Mouse (Mus musculus) hindbrain, postnatal 0 days (tissue): ENCODE measurements around the gene Epsti1. TPM values are rescaled to one million over a fixed set of nuclear protein-coding genes. Genes with fewer than 3 reads are reported as not detected.

Experiments
- ATAC-seq: fragments of 200-750 bp; cut with Nextera tagmentation; 2 replicates; pipeline ENCODE4 v1.8.0; 2017; ENCODE audit warnings: mild to moderate bottlenecking, moderate TSS enrichment, moderate library complexity
- DNase-seq: peaks from one replicate; pipeline ENCODE4 v3.0.0-alpha.2; 2015; ENCODE audit warnings: low spot score
- H3K27ac ChIP-seq: fragments of 300-500 bp; sonication (generic); 2 replicates; pipeline ENCODE4 v1.5.1; 2014; ENCODE audit warnings: mild to moderate bottlenecking
- H3K27me3 ChIP-seq: fragments of 300-500 bp; sonication (generic); 2 replicates; pipeline ENCODE4 v1.6.1; 2014; ENCODE audit warnings: low read length, mixed read lengths; ENCODE audit not compliant: insufficient read depth
- H3K36me3 ChIP-seq: fragments of 300-500 bp; sonication (generic); 2 replicates; pipeline ENCODE4 v1.6.1; 2014; ENCODE audit warnings: low read length, mixed read lengths; ENCODE audit not compliant: insufficient read depth
- H3K4me1 ChIP-seq: fragments of 300-500 bp; sonication (generic); 2 replicates; pipeline ENCODE4 v1.6.1; 2014; ENCODE audit warnings: antibody characterized with exemption, low read length, mixed read lengths; ENCODE audit not compliant: insufficient read depth
- H3K4me2 ChIP-seq: fragments of 300-500 bp; sonication (generic); 2 replicates; pipeline ENCODE4 v1.6.1; 2014; ENCODE audit warnings: low read depth, mild to moderate bottlenecking, low read length, moderate library complexity, mixed read lengths
- H3K4me3 ChIP-seq: fragments of 300-500 bp; sonication (generic); 2 replicates; pipeline ENCODE4 v1.5.1; 2014; ENCODE audit warnings: low read length
- H3K9ac ChIP-seq: fragments of 300-500 bp; sonication (generic); replicated peaks from 2 replicates; pipeline ENCODE4 v1.6.1; 2014; ENCODE audit warnings: mild to moderate bottlenecking, low read length, moderate library complexity, mixed read lengths
- H3K9me3 ChIP-seq: fragments of 300-500 bp; sonication (generic); 2 replicates; pipeline ENCODE4 v1.6.1; 2016; ENCODE audit warnings: low read length, mixed read lengths
- CTCF ChIP-seq: IDR thresholded peaks from 2 replicates; pipeline ENCODE4 v1.5.1; 2016; ENCODE audit warnings: antibody characterized with exemption, control low read depth, low read depth
- WGBS: fragments of 180-500 bp; shearing (Covaris S2); extraction: QIAGEN DNeasy Blood & Tissue Kit; methylation state at CpG from one replicate; pipeline ENCODE4 v1.1.7; 2014; 5-methylcytosine and 5-hydroxymethylcytosine counted together
- polyA plus RNA-seq: library from polyadenylated mRNA; unstranded; fragments of >200 nt; fragmentation: Nextera tagmentation; extraction: Ambion mirVana; gene quantifications from 2 replicates; pipeline ENCODE4 v1.2.1, GENCODE M21; 2015
- total RNA-seq: library from RNA; depleted of rRNA; stranded (reverse); fragments of >200 nt; gene quantifications from 2 replicates; pipeline ENCODE4 v1.2.3, GENCODE M21; 2014

The Epsti1 gene
- total and polyA plus RNA-seq, 2 experiments from 2014 or later: 0.16 to 0.41 TPM

- peak; percentile 59 for DNase-seq
These were observed 38.9 kb downstream of the Epsti1 start for GRCm38 (mm10) chr14:77942793-77943558.

GRCm38 (mm10) chr14:77961741-77962140 lies 57.7 kb downstream of the Epsti1 start:
- H3K27me3 ChIP-seq: no peaks in the 10 kb centered on the region
- no peak overlapping the region for H3K4me2 ChIP-seq
- H3K9me3 ChIP-seq: no peaks in the 10 kb centered on the region
- H3K9ac ChIP-seq: no peak overlapping the region
- no peaks in the 10 kb centered on the region for H3K4me1 ChIP-seq
- H3K27ac ChIP-seq: no peak overlapping the region
- H3K36me3 ChIP-seq: no peaks in the 10 kb centered on the region
- DNase-seq: no peak
- ATAC-seq: no peak
- no peak overlapping the region for H3K4me3 ChIP-seq
- TF ChIP-seq CTCF: no peak
- 67% methylated on average over 6 of the region's 6 CpGs for WGBS

More at GRCm38 (mm10) chr14:77942793-77943558, 38.9 kb downstream of the Epsti1 start:
- no peak; the same call in 1 of the 2 replicates for ATAC-seq
- Histone ChIP-seq H3K36me3 (no peaks in the 10 kb centered on the region), H3K4me2 (peak overlapping the region; percentile 51), H3K4me1 (no peaks in the 10 kb centered on the region), H3K27me3 (no peaks in the 10 kb centered on the region), H3K4me3 (peak overlapping the region; percentile 7), H3K27ac (no peak overlapping the region), H3K9me3 (no peaks in the 10 kb centered on the region), H3K9ac (0 out of 2 replicates have a peak overlapping the region, but pooled peaks have one; percentile 17)
- no peak for TF ChIP-seq CTCF
- WGBS: 18% methylated on average over 15 of the region's 15 CpGs

- ATAC-seq: no peak
- DNase-seq: no peak
- no peak overlapping the region for H3K27ac ChIP-seq
- H3K4me1 ChIP-seq: no peaks in the 10 kb centered on the region
- H3K9ac ChIP-seq: no peak overlapping the region
- H3K4me3 ChIP-seq: no peak overlapping the region
- 58% methylated on average over 7 of the region's 7 CpGs for WGBS
- no peaks in the 10 kb centered on the region for H3K27me3 ChIP-seq
- TF ChIP-seq CTCF: no peak
- H3K36me3 ChIP-seq: no peaks in the 10 kb centered on the region
- H3K4me2 ChIP-seq: no peak overlapping the region
- no peaks in the 10 kb centered on the region for H3K9me3 ChIP-seq
These were observed 59.5 kb downstream of the Epsti1 start for GRCm38 (mm10) chr14:77963525-77963924.

DNA sequence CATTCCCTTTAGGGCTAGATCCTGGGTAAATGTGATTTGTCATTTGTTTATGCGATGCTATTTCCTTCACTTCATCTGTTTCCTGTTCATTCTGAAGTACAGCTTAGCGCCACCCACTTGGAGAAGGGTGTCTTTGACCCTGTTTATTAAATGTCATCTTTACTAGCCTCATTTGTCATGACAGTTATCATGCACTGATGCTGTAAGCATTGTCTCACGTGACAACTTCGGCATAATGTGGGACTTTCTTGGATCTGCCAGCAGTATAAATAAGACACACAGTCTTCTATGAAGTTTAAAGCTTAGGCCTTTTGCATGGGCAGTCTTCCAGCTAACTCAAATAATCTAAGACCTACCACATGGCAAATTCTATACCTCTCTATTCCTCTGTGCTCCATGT lies 67.3 kb downstream of the Epsti1 start:
- ATAC-seq: no peak
- H3K27me3 ChIP-seq: no peaks in the 10 kb centered on the region
- 85% methylated on average over 4 of the region's 4 CpGs for WGBS
- H3K9ac ChIP-seq: no peak overlapping the region
- H3K4me3 ChIP-seq: no peak overlapping the region
- no peak overlapping the region for H3K27ac ChIP-seq
- H3K36me3 ChIP-seq: no peaks in the 10 kb centered on the region
- TF ChIP-seq CTCF: no peak
- no peak for DNase-seq
- no peaks in the 10 kb centered on the region for H3K4me1 ChIP-seq
- no peak overlapping the region for H3K4me2 ChIP-seq
- no peaks in the 10 kb centered on the region for H3K9me3 ChIP-seq

DNA sequence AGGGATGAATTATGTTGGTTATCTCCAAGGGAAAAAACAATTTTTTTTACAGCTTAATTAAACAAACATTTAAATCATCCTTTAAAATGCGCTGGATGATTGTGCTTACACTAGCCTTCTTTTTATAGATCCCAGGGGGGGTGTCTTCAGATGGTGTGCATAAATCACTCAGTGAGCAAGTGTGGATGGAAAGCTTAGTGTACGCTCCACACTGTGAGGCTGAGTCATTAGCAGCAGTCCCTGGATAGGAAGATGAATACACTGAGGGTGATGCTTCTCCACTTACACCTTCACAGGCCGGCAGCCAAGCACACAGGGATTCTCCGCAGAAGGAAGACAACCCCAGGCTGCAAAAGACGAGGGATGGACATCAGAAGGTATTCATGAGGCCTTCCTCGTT lies 70.2 kb downstream of the Epsti1 start:
- no peak for ATAC-seq
- Histone ChIP-seq H3K27ac (no peak overlapping the region), H3K36me3 (no peaks in the 10 kb centered on the region), H3K4me3 (no peak overlapping the region), H3K4me2 (no peak overlapping the region), H3K9ac (no peak overlapping the region), H3K4me1 (no peaks in the 10 kb centered on the region), H3K9me3 (no peaks in the 10 kb centered on the region), H3K27me3 (no peaks in the 10 kb centered on the region)
- no peak for DNase-seq
- TF ChIP-seq CTCF: no peak
- 69% methylated on average over 6 of the region's 6 CpGs for WGBS

GRCm38 (mm10) chr14:77975702-77976101 lies 71.7 kb downstream of the Epsti1 start:
- 76% methylated on average over 8 of the region's 8 CpGs for WGBS
- no peak for TF ChIP-seq CTCF
- Histone ChIP-seq H3K9ac (no peak overlapping the region), H3K27ac (no peak overlapping the region), H3K4me3 (no peak overlapping the region), H3K4me2 (no peak overlapping the region), H3K36me3 (no peaks in the 10 kb centered on the region), H3K9me3 (no peaks in the 10 kb centered on the region), H3K27me3 (no peaks in the 10 kb centered on the region), H3K4me1 (no peaks in the 10 kb centered on the region)
- DNase-seq (no peak), ATAC-seq (no peak)

DNA sequence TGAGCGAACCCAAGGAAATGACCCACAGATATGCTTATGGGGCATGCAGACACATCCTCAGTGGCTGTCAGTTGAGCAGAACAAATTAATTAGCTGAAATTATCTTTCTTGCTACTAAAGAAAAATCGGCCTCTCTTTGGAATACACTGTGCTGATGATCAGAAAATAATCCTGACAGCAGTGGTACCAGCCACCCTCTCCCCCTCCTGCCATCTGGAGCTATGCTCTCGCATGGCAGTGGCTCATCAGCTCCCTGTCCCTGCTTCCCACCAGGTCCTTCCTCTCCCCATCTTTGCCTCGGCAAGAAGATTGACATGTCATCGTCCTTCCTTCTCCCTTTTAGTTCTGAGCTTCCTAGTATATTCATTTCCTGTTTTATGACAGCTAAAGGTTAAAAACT lies 77.5 kb downstream of the Epsti1 start:
- Histone ChIP-seq H3K36me3 (no peaks in the 10 kb centered on the region), H3K4me1 (no peaks in the 10 kb centered on the region), H3K9me3 (no peaks in the 10 kb centered on the region), H3K9ac (no peak overlapping the region), H3K4me2 (no peak overlapping the region), H3K4me3 (no peak overlapping the region), H3K27me3 (no peaks in the 10 kb centered on the region), H3K27ac (no peak overlapping the region)
- ATAC-seq (peak; percentile 66; the same call in 1 of the 2 replicates), DNase-seq (peak; percentile 51)
- no peak for TF ChIP-seq CTCF
- WGBS: 56% methylated on average over 5 of the region's 5 CpGs
